Mouse (Mus musculus) layer of hippocampus, postnatal 25 days (tissue): ENCODE results near the gene Scaf4. TPM values are rescaled to one million over a fixed set of nuclear protein-coding genes. Genes with fewer than 3 reads are reported as not detected.
A peak's percentile ranks its signal among the peaks of the same experiment; 100 is the strongest.
"Not testable (repeated sequence)": the region's sequence is repeated elsewhere in the genome, so short reads cannot be mapped to it uniquely, and the experiment has no call there.

Source experiments
- DNase-seq, 2 experiments: peaks; one replicate each; pipeline ENCODE4 v3.0.0; 2022; ENCODE audit warnings: mixed read lengths in 2 of 2, low spot score in 1 of 2; ENCODE audit errors: extremely low spot score in 1 of 2
- total RNA-seq, 2 experiments: library from RNA; stranded (reverse); gene quantifications; 2 replicates each; pipeline ENCODE4 v1.2.3; 2021

Gene Scaf4
- total RNA-seq, 2 experiments from 2014 or later = 39.5 to 56.4 TPM

- DNase-seq = no peak
Measured at GRCm38 (mm10) chr16:90242426-90243304, 41.6 kb downstream of the Scaf4 start.

- no peak for DNase-seq
Measured at GRCm38 (mm10) chr16:90241875-90242274, 42.4 kb downstream of the Scaf4 start.

DNA sequence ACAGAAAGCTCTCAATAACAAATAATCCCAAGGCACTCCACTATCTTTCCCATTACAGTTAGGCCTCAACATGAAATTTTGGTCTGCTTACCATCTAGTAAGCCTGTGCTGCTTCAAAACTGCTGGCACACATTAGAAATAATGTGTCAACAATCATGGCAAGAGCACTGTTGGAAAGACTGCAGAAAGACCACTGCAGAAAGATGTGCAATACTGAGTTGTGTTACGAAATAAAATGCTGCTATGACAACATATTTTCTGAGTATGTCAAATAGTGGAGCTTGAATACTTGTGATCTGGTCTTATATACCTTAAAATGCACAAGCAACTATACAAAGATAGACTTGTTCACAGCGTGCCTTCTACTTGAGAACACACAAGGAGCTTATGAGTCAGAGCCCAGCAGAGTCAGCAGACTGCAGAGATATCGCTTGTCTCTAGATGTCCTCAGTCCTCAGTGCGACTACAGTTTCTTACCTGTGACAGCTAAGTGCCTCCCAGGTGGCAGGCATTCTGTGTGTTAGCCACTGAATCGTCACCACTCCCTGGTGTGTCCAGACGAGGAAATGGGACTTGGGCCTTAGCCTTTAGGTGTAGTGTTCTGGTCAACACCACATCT is 45.1 kb downstream of the Scaf4 start:
- DNase-seq = no peak

- DNase-seq = no peak
Measured at GRCm38 (mm10) chr16:90235188-90235587, 49.1 kb downstream of the Scaf4 start.

DNA sequence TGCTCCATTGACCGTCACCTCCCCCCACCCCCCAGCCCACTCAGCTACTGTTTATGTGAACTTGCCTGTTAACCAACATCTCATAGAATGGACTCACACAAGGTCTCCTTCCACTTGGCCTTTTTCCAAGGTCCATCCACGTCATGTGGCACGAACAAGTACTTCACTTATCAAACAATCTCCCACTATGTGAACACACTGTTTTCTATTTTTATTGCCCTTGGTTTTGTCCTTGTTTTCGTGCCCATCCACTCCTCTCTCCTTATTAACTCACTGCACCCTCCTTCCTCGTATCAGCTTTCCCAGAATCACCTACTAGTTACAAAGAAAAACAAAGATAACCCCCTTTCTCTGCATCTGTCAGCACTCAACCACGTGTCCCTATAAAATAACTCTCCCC is 49.7 kb downstream of the Scaf4 start:
- DNase-seq = no peak

GRCm38 (mm10) chr16:90233702-90234101 is 50.6 kb downstream of the Scaf4 start:
- DNase-seq = no peak

- DNase-seq = no peak
Measured at GRCm38 (mm10) chr16:90231302-90231701, 53.0 kb downstream of the Scaf4 start.

- DNase-seq = no peak
Measured at GRCm38 (mm10) chr16:90229897-90230296, 54.4 kb downstream of the Scaf4 start.

GRCm38 (mm10) chr16:90221441-90222070 is 62.7 kb downstream of the Scaf4 start:
- no peak for DNase-seq

DNA sequence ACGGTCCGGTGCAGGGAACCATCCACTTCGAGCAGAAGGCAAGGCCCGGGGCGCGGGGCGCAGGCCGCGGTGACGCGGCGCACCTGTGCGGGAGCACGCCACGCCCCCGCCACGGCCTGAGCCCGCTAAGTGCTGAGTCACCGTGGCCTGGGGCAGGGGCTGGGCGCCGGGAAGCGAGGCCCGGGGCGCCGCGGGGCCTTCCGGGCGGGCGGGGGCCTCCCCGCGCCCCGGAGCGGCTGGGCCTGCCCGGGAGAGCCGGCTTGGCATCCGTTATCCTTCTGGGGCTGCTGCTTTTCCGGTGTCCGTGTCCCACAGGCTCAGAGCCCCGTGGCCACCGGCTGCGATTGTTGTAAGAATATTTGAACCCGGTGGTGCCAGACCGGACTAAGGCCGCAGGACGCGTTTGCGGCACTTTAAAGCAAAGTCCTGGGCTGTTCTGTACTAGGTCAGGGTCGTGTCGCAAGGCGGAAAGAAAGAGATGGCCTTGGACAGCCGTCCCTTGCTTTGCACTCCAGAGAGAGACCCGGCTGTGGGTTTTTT is 63.3 kb downstream of the Scaf4 start:
- peak; percentile 30 to 66 for DNase-seq

GRCm38 (mm10) chr16:90220026-90220891 is 64.0 kb downstream of the Scaf4 start, which contains the start of gene Sod1:
Gene Sod1, plus strand, starts transcription at chr16:90220754.
- peak; percentile 96 to 97 for DNase-seq

DNA sequence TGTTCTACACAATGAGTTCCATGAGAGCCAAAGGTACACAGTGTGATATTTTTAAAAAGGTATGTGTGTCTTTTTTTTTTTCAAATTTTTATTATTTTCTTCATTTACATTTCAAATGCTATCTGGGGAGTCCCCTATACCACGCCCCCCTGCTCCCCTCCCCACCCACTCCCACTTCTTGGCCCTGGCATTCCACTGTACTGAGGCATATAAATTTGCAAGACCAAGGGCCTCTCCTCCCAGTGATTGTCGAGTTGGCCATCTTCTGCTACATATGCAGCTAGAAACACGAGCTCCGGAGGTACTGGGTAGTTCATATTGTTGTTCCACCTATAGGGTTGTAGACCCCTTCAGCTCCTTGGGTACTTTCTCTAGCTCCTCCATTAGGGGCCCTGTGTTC is 64.9 kb downstream of the Scaf4 start:
- not testable (repeated sequence) for DNase-seq

DNA sequence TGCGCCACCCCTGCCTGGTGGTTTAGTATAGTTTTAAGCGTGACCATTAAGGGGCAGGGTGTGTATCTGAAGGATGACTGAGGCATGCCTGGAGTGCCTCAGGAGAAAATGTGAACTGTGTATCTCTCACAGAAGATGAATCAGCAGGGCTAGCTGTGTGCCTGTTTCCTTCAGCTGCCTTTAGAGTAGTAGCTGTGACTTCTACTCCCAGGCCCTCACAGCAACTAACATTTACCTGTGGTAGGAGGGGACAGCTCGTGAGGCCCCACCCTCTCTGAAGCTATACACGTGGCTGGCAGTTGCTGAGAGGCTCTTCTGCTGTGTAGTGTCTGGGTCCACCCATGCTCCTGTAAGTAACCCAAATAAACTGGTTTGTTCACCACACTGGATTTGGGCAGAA is 66.4 kb downstream of the Scaf4 start:
- DNase-seq = no peak

- no peak for DNase-seq
Measured at GRCm38 (mm10) chr16:90217356-90217755, 66.9 kb downstream of the Scaf4 start.

DNA sequence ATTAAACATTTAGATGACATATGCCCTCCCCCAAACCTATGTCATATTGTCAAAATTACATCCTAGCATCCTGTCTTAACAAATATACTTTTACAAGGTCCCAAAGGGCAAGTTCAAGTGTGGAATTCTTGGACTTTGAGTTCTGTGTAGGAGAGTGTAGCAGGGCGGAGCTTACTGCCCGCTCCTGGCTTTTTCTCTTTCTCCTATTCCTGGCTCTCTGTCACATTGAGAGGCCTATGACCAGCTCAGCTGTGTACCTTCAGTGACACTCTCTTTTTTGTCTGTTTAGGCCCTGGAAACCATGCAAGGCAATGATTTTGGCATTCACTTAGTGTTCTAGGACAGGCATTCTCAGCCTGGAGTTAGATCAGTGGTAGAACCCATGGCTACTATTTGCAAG is 67.9 kb downstream of the Scaf4 start:
- no peak for DNase-seq

- not testable (repeated sequence) for DNase-seq
Measured at GRCm38 (mm10) chr16:90215879-90216278, 68.4 kb downstream of the Scaf4 start.

- no peak for DNase-seq
Measured at GRCm38 (mm10) chr16:90214731-90215565, 69.4 kb downstream of the Scaf4 start.

DNA sequence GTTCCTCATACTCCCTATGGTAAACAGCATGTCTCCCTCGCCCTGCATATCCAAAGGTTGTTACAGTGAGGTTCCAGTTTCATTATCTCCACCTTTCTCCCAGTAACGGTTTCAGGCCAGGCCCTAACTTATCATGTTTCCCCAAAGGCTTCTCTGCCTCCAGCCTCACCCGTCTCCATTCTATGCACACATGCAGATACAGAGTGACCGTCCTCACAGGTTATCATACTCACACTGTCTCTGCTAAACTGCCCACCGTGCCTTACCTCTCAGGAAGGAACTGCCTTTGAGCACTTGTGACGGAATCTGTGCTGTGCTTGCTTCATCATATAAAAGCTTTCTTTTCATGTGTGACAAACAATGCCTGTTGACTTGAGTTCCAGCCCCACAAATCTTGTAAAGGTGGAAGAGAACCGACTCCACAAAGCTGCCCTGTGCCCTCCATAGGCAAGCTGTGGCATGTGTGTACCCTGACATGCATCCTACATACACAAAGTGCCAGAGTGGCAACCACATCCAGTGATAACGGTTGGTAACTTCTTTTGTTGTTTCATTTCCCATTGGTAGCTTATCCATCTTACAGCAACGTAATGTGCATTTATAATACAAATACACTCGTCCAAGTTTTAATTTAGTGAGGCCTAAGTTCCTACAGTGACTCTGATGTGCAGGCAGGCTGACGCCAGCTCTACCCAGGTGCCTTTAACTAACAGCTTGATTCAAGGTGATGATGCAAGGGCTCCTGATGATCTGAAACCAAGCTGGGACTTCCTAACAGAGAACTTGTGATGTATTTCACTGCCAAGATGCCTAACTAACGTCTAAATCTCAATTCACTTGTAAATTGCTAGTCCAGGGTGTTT is 70.6 kb downstream of the Scaf4 start:
- no peak for DNase-seq
